Mouse (Mus musculus): ENCODE data around the gene Purb. TPM values are rescaled to one million over a fixed set of nuclear protein-coding genes. Genes with fewer than 3 reads are reported as not detected.
"Not testable (repeated sequence)": the region's sequence is repeated elsewhere in the genome, so short reads cannot be mapped to it uniquely, and the experiment has no call there.

Purb gene
- total RNA-seq, 2 experiments from 2014 or later = 43.7 to 60.5 TPM

GRCm38 (mm10) chr11:6448155-6448554 is 27.6 kb downstream of the Purb start:
- ATAC-seq (replicated peaks; ENCODE audit: low FRiP score, low TSS enrichment, poor library complexity, severe bottlenecking) = not testable (repeated sequence)

- ATAC-seq (replicated peaks; ENCODE audit: low FRiP score, low TSS enrichment, poor library complexity, severe bottlenecking) = no peak
These were observed 28.2 kb downstream of the Purb start for GRCm38 (mm10) chr11:6447493-6447892.

- no peak for ATAC-seq (replicated peaks; ENCODE audit: low FRiP score, low TSS enrichment, poor library complexity, severe bottlenecking)
These were observed 29.8 kb downstream of the Purb start for GRCm38 (mm10) chr11:6445951-6446350.

- no peak for ATAC-seq (replicated peaks; ENCODE audit: low FRiP score, low TSS enrichment, poor library complexity, severe bottlenecking)
These were observed 30.3 kb downstream of the Purb start for GRCm38 (mm10) chr11:6445441-6445840.

- ATAC-seq (replicated peaks; ENCODE audit: low FRiP score, low TSS enrichment, poor library complexity, severe bottlenecking) = peak; percentile 96
These were observed 31.5 kb downstream of the Purb start, which contains the start of gene H2afv for GRCm38 (mm10) chr11:6444077-6444853. H2afv (minus strand) TSS chr11:6444443.

GRCm38 (mm10) chr11:6443727-6444076 is 32.0 kb downstream of the Purb start:
- ATAC-seq (replicated peaks; ENCODE audit: low FRiP score, low TSS enrichment, poor library complexity, severe bottlenecking) = no peak

GRCm38 (mm10) chr11:6443102-6443501 is 32.6 kb downstream of the Purb start:
- peak; percentile 17 for ATAC-seq (replicated peaks; ENCODE audit: low FRiP score, low TSS enrichment, poor library complexity, severe bottlenecking)

- no peak for ATAC-seq (replicated peaks; ENCODE audit: low FRiP score, low TSS enrichment, poor library complexity, severe bottlenecking)
These were observed 33.2 kb downstream of the Purb start for GRCm38 (mm10) chr11:6442566-6442965.

GRCm38 (mm10) chr11:6440171-6440570 is 35.5 kb downstream of the Purb start:
- ATAC-seq (replicated peaks; ENCODE audit: low FRiP score, low TSS enrichment, poor library complexity, severe bottlenecking) = no peak

- no peak for ATAC-seq (replicated peaks; ENCODE audit: low FRiP score, low TSS enrichment, poor library complexity, severe bottlenecking)
These were observed 38.0 kb downstream of the Purb start for GRCm38 (mm10) chr11:6437667-6438066.

- peak; percentile 97 for ATAC-seq (replicated peaks; ENCODE audit: low FRiP score, low TSS enrichment, poor library complexity, severe bottlenecking)
These were observed 39.3 kb downstream of the Purb start for GRCm38 (mm10) chr11:6436442-6436841.

GRCm38 (mm10) chr11:6430186-6430585 is 45.5 kb downstream of the Purb start:
- no peak for ATAC-seq (replicated peaks; ENCODE audit: low FRiP score, low TSS enrichment, poor library complexity, severe bottlenecking)

GRCm38 (mm10) chr11:6420722-6421350 is 54.9 kb downstream of the Purb start:
- no peak for ATAC-seq (replicated peaks; ENCODE audit: low FRiP score, low TSS enrichment, poor library complexity, severe bottlenecking)

GRCm38 (mm10) chr11:6420283-6420703 is 55.4 kb downstream of the Purb start:
- ATAC-seq (replicated peaks; ENCODE audit: low FRiP score, low TSS enrichment, poor library complexity, severe bottlenecking) = no peak

- not testable (repeated sequence) for ATAC-seq (replicated peaks; ENCODE audit: low FRiP score, low TSS enrichment, poor library complexity, severe bottlenecking)
These were observed 56.6 kb downstream of the Purb start for GRCm38 (mm10) chr11:6419156-6419555.

GRCm38 (mm10) chr11:6418751-6419150 is 57.0 kb downstream of the Purb start:
- no peak for ATAC-seq (replicated peaks; ENCODE audit: low FRiP score, low TSS enrichment, poor library complexity, severe bottlenecking)

Other genes with a start within 250 kb of the Purb start
- 0.22 TPM in 1 of 2 replicates, not detected in the other for gene Npc1l1, start 245.8 kb downstream of the Purb start, total RNA-seq (2014; fragmentation: Nextera tagmentation)
- not detected in 2 replicates for gene Npc1l1, start 245.8 kb downstream of the Purb start, total RNA-seq (2017)
- 59.5 and 69.2 TPM in 2 replicates for gene Ddx56, start 208.1 kb downstream of the Purb start, total RNA-seq (2014; fragmentation: Nextera tagmentation)
- gene Ddx56, start 208.1 kb downstream of the Purb start, total RNA-seq (2017) = 53.9 and 63.2 TPM in 2 replicates
- gene Tmed4, start 201.0 kb downstream of the Purb start, total RNA-seq (2014; fragmentation: Nextera tagmentation) = 18.9 and 35.5 TPM in 2 replicates
- gene Tmed4, start 201.0 kb downstream of the Purb start, total RNA-seq (2017) = 18.8 and 25.3 TPM in 2 replicates
- gene Ogdh, start 184.3 kb downstream of the Purb start, total RNA-seq (2014; fragmentation: Nextera tagmentation) = 125 and 127 TPM in 2 replicates
- gene Ogdh, start 184.3 kb downstream of the Purb start, total RNA-seq (2017) = 70.9 and 91.2 TPM in 2 replicates
- gene Zmiz2, start 86.8 kb downstream of the Purb start, total RNA-seq (2014; fragmentation: Nextera tagmentation) = 65.9 and 70.0 TPM in 2 replicates
- 5.6 and 10.4 TPM in 2 replicates for gene Zmiz2, start 86.8 kb downstream of the Purb start, total RNA-seq (2017)
- 3,823 and 4,304 TPM in 2 replicates for gene Ppia, start 60.5 kb downstream of the Purb start, total RNA-seq (2014; fragmentation: Nextera tagmentation)
- gene Ppia, start 60.5 kb downstream of the Purb start, total RNA-seq (2017) = 1,965 and 1,971 TPM in 2 replicates
- 144 and 178 TPM in 2 replicates for gene H2afv, start 31.5 kb downstream of the Purb start, total RNA-seq (2014; fragmentation: Nextera tagmentation)
- 85.9 and 103 TPM in 2 replicates for gene H2afv, start 31.5 kb downstream of the Purb start, total RNA-seq (2017)
- gene Myo1g, start 45.0 kb upstream of the Purb start, total RNA-seq (2014; fragmentation: Nextera tagmentation) = 7.3 and 16.1 TPM in 2 replicates
- gene Myo1g, start 45.0 kb upstream of the Purb start, total RNA-seq (2017) = 5.4 and 8.6 TPM in 2 replicates
- 45.8 and 55.6 TPM in 2 replicates for gene Ccm2, start 71.0 kb upstream of the Purb start, total RNA-seq (2014; fragmentation: Nextera tagmentation)
- gene Ccm2, start 71.0 kb upstream of the Purb start, total RNA-seq (2017) = 26.8 and 32.7 TPM in 2 replicates
- gene Nacad, start 130.1 kb upstream of the Purb start, total RNA-seq (2014; fragmentation: Nextera tagmentation) = not detected in 2 replicates
- gene Nacad, start 130.1 kb upstream of the Purb start, total RNA-seq (2017) = not detected in 2 replicates
- 113 and 130 TPM in 2 replicates for gene Tbrg4, start 150.2 kb upstream of the Purb start, total RNA-seq (2014; fragmentation: Nextera tagmentation)
- 27.5 and 51.5 TPM in 2 replicates for gene Tbrg4, start 150.2 kb upstream of the Purb start, total RNA-seq (2017)
- not detected in 2 replicates for gene Wap, start 162.7 kb upstream of the Purb start, total RNA-seq (2014; fragmentation: Nextera tagmentation)
- gene Wap, start 162.7 kb upstream of the Purb start, total RNA-seq (2017) = not detected in 2 replicates
- gene Ramp3, start 182.6 kb upstream of the Purb start, total RNA-seq (2014; fragmentation: Nextera tagmentation) = not detected in 2 replicates
- not detected in 2 replicates for gene Ramp3, start 182.6 kb upstream of the Purb start, total RNA-seq (2017)

Measured in megakaryocyte-erythroid progenitor cell, adult 5-6 weeks (primary cell).